Mouse (Mus musculus) frontal cortex, postnatal 14 days (tissue): ENCODE measurements around the gene Kcna1.

Source experiments
- DNase-seq, 2 experiments: peaks; one replicate each; pipeline ENCODE4 v3.0.0; 2022; ENCODE audit warnings: low spot score in 2 of 2

Gene Kcna1

DNA sequence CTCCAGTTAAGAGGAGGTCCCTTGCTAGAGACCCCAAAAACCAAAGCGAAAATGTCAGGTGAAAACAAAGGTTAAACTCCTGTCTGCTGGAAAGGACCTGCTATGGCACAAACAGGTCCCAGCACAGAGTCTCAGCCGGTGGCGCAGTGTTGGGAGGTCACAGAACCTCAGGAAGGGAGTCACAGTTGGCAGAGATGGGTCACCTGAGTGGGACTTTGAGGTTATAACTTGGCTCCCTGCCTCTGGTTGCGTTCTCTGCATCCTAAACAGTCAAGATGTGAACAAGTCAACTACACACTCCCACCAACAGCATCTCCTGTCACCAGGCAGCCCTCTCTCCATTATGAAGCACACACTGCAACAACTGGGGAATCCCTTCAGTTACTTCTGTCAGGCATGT is 48.4 kb downstream of the Kcna1 start:
- DNase-seq: no peak

DNA sequence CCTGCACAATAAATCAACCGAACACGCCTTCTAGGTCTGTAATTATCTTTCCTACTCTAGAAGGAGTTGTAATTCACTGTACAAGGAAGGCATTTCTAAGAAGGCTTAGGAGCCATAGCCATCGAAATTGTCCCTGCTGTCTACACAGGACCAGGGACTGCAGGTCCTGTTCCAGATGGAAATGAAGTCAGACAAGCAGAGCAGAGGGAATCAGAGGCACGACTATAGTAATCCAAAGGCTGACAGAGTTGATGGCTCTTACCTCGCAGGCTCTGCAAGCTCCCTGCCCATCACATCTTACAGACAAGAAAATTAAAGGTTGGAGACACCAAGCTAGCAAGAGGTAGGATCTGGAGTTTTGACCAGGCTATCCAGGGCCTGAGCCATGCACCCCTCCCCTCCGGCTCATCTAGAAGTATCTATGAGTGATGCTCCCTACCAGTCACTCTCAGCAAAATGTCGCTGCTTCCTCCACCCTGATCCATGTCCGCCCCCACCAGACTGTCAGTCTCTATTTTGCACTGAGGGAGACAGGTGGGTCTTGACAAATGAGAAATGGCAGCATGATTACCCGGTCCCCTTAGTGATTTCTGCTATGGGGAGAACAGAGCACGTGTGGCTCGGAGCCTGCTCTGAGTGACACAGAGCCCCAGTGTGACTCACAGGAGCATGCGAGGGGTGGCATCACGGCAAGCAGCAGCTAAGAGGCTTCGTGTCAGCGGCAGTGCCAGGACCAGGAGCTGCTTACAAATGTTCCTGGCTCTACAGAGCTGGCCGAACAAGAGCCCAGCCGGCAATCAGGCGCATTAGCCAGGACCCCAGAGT is 50.2 kb downstream of the Kcna1 start:
- DNase-seq: no peak

DNA sequence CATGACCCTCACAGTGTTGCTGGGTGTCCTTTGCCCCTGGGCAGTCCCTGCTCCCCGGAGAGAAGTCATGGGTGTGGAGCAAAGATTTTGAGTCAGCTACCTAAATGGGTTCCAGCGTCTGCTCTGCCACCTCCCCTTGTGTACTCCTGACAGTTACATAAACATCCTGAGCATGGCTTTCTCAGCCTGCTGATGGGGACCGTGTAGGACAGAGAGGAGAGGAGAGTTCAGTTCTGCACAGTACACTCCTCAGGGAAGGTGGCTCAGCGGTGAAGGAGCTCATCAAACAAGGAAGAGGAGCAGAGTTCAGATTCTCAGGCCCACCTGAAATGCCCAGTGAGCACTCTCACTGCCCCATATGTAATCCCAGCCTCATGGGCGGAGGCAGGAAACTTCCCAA is 51.1 kb downstream of the Kcna1 start:
- no peak for DNase-seq

DNA sequence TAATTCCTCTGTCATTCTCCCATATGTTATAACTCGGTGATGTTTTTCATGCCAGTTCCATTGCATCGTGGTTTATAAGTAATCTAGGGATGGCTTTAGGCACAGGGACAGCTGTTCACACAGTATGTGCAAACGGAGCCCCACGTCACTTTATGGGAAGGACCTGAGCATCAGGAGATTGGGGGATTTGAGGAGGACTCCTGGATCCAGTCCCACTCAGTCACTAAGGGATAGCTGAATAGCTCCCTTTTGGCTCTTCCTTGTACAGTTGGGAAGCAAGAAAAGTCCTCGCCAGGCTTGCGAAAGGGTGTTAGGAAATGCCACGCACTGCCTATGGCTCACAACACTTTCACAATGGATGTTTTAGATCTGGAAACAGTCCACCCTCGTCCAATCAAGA is 51.8 kb downstream of the Kcna1 start:
- no peak for DNase-seq

DNA sequence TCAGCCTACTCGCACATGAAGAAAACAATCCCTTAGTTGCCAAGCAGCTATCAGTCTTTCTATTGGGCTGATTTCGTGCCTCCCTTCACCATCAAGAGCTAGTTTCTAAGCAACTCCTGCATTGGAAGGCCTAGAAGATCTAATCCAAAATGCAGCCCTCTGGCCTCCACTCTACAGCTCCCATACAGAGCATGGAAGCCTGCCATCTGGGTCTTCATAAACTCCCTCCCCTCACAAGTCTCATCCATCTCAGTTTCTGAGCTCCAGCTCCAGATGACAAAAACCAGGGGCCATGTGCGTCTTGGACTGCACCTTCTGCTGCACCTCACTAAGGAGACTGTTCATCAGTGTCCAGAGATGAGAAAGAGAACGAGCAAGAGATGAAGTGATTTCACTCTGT is 52.8 kb downstream of the Kcna1 start:
- no peak for DNase-seq
